Mouse (Mus musculus): Measurements from ENCODE around the gene Nfatc2ip. TPM values are rescaled to one million over a fixed set of nuclear protein-coding genes. Genes with fewer than 3 reads are reported as not detected.

The Nfatc2ip gene
- polyA plus RNA-seq, 1 experiment from 2014 or later = 3.6 TPM

- Histone ChIP-seq H3K27me3 (replicated peaks; ENCODE audit: control insufficient read depth, insufficient read depth, low read length) (no peaks in the 10 kb centered on the region), H3K4me1 (replicated peaks; ENCODE audit: control insufficient read depth, insufficient read depth, low read length) (peaks cover 10% of the 10 kb centered on the region), H3K9ac (ENCODE audit: low read depth, low read length) (no peak overlapping the region), H3K4me3 (ENCODE audit: low read depth, low read length) (no peak overlapping the region), H3K4me2 (peak overlapping the region; percentile 11; the same call in 1 of the 2 replicates), H3K36me3 (ENCODE audit: control insufficient read depth, insufficient read depth, low read length) (no peaks in the 10 kb centered on the region), H3K9me3 (ENCODE audit: control insufficient read depth, low read length) (no peaks in the 10 kb centered on the region), H3K27ac (ENCODE audit: low read depth, low read length) (peak overlapping the region; percentile 15; the same call in 1 of the 2 replicates)
- ATAC-seq (replicated peaks; ENCODE audit: low FRiP score) (peak; percentile 92), DNase-seq (ENCODE audit: low spot score) (no peak)
- 27% methylated on average over 8 of the region's 8 CpGs for WGBS
These were observed 48.2 kb downstream of the Nfatc2ip start for GRCm38 (mm10) chr7:126348293-126348692.

GRCm38 (mm10) chr7:126347098-126347497, 49.4 kb downstream of the Nfatc2ip start:
- ATAC-seq (replicated peaks; ENCODE audit: low FRiP score) (no peak), DNase-seq (ENCODE audit: low spot score) (no peak)
- H3K4me2 ChIP-seq = no peak overlapping the region
- no peaks in the 10 kb centered on the region for H3K36me3 ChIP-seq (ENCODE audit: control insufficient read depth, insufficient read depth, low read length)
- H3K4me1 ChIP-seq (replicated peaks; ENCODE audit: control insufficient read depth, insufficient read depth, low read length) = peaks cover 10% of the 10 kb centered on the region
- WGBS = 54% methylated on average over 1 of the region's 1 CpGs
- H3K4me3 ChIP-seq (ENCODE audit: low read depth, low read length) = no peak overlapping the region
- no peaks in the 10 kb centered on the region for H3K27me3 ChIP-seq (replicated peaks; ENCODE audit: control insufficient read depth, insufficient read depth, low read length)
- no peaks in the 10 kb centered on the region for H3K9me3 ChIP-seq (ENCODE audit: control insufficient read depth, low read length)
- H3K9ac ChIP-seq (ENCODE audit: low read depth, low read length) = no peak overlapping the region
- H3K27ac ChIP-seq (ENCODE audit: low read depth, low read length) = no peak overlapping the region

- 60% methylated on average over 3 of the region's 3 CpGs for WGBS
- Histone ChIP-seq H3K36me3 (ENCODE audit: control insufficient read depth, insufficient read depth, low read length) (no peaks in the 10 kb centered on the region), H3K9me3 (ENCODE audit: control insufficient read depth, low read length) (no peaks in the 10 kb centered on the region), H3K27me3 (replicated peaks; ENCODE audit: control insufficient read depth, insufficient read depth, low read length) (no peaks in the 10 kb centered on the region), H3K4me3 (ENCODE audit: low read depth, low read length) (no peak overlapping the region), H3K9ac (ENCODE audit: low read depth, low read length) (no peak overlapping the region), H3K27ac (ENCODE audit: low read depth, low read length) (no peak overlapping the region), H3K4me1 (replicated peaks; ENCODE audit: control insufficient read depth, insufficient read depth, low read length) (peaks cover 10% of the 10 kb centered on the region), H3K4me2 (no peak overlapping the region)
- no peak for DNase-seq (ENCODE audit: low spot score)
- ATAC-seq (replicated peaks; ENCODE audit: low FRiP score) = no peak
These were observed 50.6 kb downstream of the Nfatc2ip start for GRCm38 (mm10) chr7:126345969-126346368.

- Histone ChIP-seq H3K36me3 (ENCODE audit: control insufficient read depth, insufficient read depth, low read length) (no peaks in the 10 kb centered on the region), H3K4me3 (ENCODE audit: low read depth, low read length) (no peak overlapping the region), H3K4me1 (replicated peaks; ENCODE audit: control insufficient read depth, insufficient read depth, low read length) (peaks cover 10% of the 10 kb centered on the region), H3K4me2 (no peak overlapping the region), H3K27me3 (replicated peaks; ENCODE audit: control insufficient read depth, insufficient read depth, low read length) (no peaks in the 10 kb centered on the region), H3K9me3 (ENCODE audit: control insufficient read depth, low read length) (no peaks in the 10 kb centered on the region), H3K9ac (ENCODE audit: low read depth, low read length) (no peak overlapping the region), H3K27ac (ENCODE audit: low read depth, low read length) (no peak overlapping the region)
- 61% methylated on average over 3 of the region's 3 CpGs for WGBS
- DNase-seq (ENCODE audit: low spot score) (no peak), ATAC-seq (replicated peaks; ENCODE audit: low FRiP score) (no peak)
These were observed 51.0 kb downstream of the Nfatc2ip start for GRCm38 (mm10) chr7:126345557-126345956.

GRCm38 (mm10) chr7:126340896-126341295, 55.6 kb downstream of the Nfatc2ip start:
- Histone ChIP-seq H3K36me3 (ENCODE audit: control insufficient read depth, insufficient read depth, low read length) (no peaks in the 10 kb centered on the region), H3K27ac (ENCODE audit: low read depth, low read length) (no peak overlapping the region), H3K9me3 (ENCODE audit: control insufficient read depth, low read length) (no peaks in the 10 kb centered on the region), H3K4me2 (no peak overlapping the region), H3K4me1 (replicated peaks; ENCODE audit: control insufficient read depth, insufficient read depth, low read length) (no peaks in the 10 kb centered on the region), H3K4me3 (ENCODE audit: low read depth, low read length) (no peak overlapping the region), H3K9ac (ENCODE audit: low read depth, low read length) (no peak overlapping the region), H3K27me3 (replicated peaks; ENCODE audit: control insufficient read depth, insufficient read depth, low read length) (no peaks in the 10 kb centered on the region)
- ATAC-seq (replicated peaks; ENCODE audit: low FRiP score) (no peak), DNase-seq (ENCODE audit: low spot score) (no peak)
- WGBS = 41% methylated on average over 6 of the region's 6 CpGs

GRCm38 (mm10) chr7:126340206-126340618, 56.3 kb downstream of the Nfatc2ip start:
- no peak for DNase-seq (ENCODE audit: low spot score)
- ATAC-seq (replicated peaks; ENCODE audit: low FRiP score) = no peak; the same call in 1 of the 2 replicates
- Histone ChIP-seq H3K36me3 (ENCODE audit: control insufficient read depth, insufficient read depth, low read length) (no peaks in the 10 kb centered on the region), H3K9me3 (ENCODE audit: control insufficient read depth, low read length) (no peaks in the 10 kb centered on the region), H3K4me3 (ENCODE audit: low read depth, low read length) (no peak overlapping the region), H3K4me1 (replicated peaks; ENCODE audit: control insufficient read depth, insufficient read depth, low read length) (no peaks in the 10 kb centered on the region), H3K27ac (ENCODE audit: low read depth, low read length) (no peak overlapping the region), H3K27me3 (replicated peaks; ENCODE audit: control insufficient read depth, insufficient read depth, low read length) (no peaks in the 10 kb centered on the region), H3K9ac (ENCODE audit: low read depth, low read length) (no peak overlapping the region), H3K4me2 (no peak overlapping the region)
- 65% methylated on average over 6 of the region's 6 CpGs for WGBS

GRCm38 (mm10) chr7:126339521-126339971, 57.0 kb downstream of the Nfatc2ip start:
- Histone ChIP-seq H3K4me2 (no peak overlapping the region), H3K4me1 (replicated peaks; ENCODE audit: control insufficient read depth, insufficient read depth, low read length) (no peaks in the 10 kb centered on the region), H3K9ac (ENCODE audit: low read depth, low read length) (no peak overlapping the region), H3K27ac (ENCODE audit: low read depth, low read length) (no peak overlapping the region), H3K9me3 (ENCODE audit: control insufficient read depth, low read length) (no peaks in the 10 kb centered on the region), H3K27me3 (replicated peaks; ENCODE audit: control insufficient read depth, insufficient read depth, low read length) (no peaks in the 10 kb centered on the region), H3K4me3 (ENCODE audit: low read depth, low read length) (no peak overlapping the region), H3K36me3 (ENCODE audit: control insufficient read depth, insufficient read depth, low read length) (no peaks in the 10 kb centered on the region)
- ATAC-seq (replicated peaks; ENCODE audit: low FRiP score) (no peak), DNase-seq (ENCODE audit: low spot score) (no peak)
- WGBS = 79% methylated on average over 8 of the region's 8 CpGs

- Histone ChIP-seq H3K4me3 (ENCODE audit: low read depth, low read length) (no peak overlapping the region), H3K9me3 (ENCODE audit: control insufficient read depth, low read length) (no peaks in the 10 kb centered on the region), H3K9ac (ENCODE audit: low read depth, low read length) (no peak overlapping the region), H3K27me3 (replicated peaks; ENCODE audit: control insufficient read depth, insufficient read depth, low read length) (no peaks in the 10 kb centered on the region), H3K27ac (ENCODE audit: low read depth, low read length) (no peak overlapping the region), H3K4me1 (replicated peaks; ENCODE audit: control insufficient read depth, insufficient read depth, low read length) (no peaks in the 10 kb centered on the region), H3K4me2 (no peak overlapping the region), H3K36me3 (ENCODE audit: control insufficient read depth, insufficient read depth, low read length) (no peaks in the 10 kb centered on the region)
- DNase-seq (ENCODE audit: low spot score) (no peak), ATAC-seq (replicated peaks; ENCODE audit: low FRiP score) (no peak)
- WGBS = 76% methylated on average over 8 of the region's 8 CpGs
These were observed 57.6 kb downstream of the Nfatc2ip start for GRCm38 (mm10) chr7:126338906-126339305.

- no peak for DNase-seq (ENCODE audit: low spot score)
- no peak overlapping the region for H3K4me2 ChIP-seq
- no peaks in the 10 kb centered on the region for H3K36me3 ChIP-seq (ENCODE audit: control insufficient read depth, insufficient read depth, low read length)
- no peak overlapping the region for H3K4me3 ChIP-seq (ENCODE audit: low read depth, low read length)
- ATAC-seq (replicated peaks; ENCODE audit: low FRiP score) = no peak
- H3K27me3 ChIP-seq (replicated peaks; ENCODE audit: control insufficient read depth, insufficient read depth, low read length) = no peaks in the 10 kb centered on the region
- H3K9me3 ChIP-seq (ENCODE audit: control insufficient read depth, low read length) = no peaks in the 10 kb centered on the region
- 81% methylated on average over 1 of the region's 1 CpGs for WGBS
- H3K27ac ChIP-seq (ENCODE audit: low read depth, low read length) = no peak overlapping the region
- H3K4me1 ChIP-seq (replicated peaks; ENCODE audit: control insufficient read depth, insufficient read depth, low read length) = no peaks in the 10 kb centered on the region
- H3K9ac ChIP-seq (ENCODE audit: low read depth, low read length) = no peak overlapping the region
These were observed 61.0 kb downstream of the Nfatc2ip start for GRCm38 (mm10) chr7:126335556-126335955.

Measured in liver, embryonic 11.5 days (tissue).